Mouse (Mus musculus) cerebellum, adult 9-11 months (tissue): Measurements from ENCODE around the gene Rflnb.

Source experiments
- DNase-seq: peaks from one replicate; pipeline ENCODE4 v3.0.0; 2022

Gene Rflnb

DNA sequence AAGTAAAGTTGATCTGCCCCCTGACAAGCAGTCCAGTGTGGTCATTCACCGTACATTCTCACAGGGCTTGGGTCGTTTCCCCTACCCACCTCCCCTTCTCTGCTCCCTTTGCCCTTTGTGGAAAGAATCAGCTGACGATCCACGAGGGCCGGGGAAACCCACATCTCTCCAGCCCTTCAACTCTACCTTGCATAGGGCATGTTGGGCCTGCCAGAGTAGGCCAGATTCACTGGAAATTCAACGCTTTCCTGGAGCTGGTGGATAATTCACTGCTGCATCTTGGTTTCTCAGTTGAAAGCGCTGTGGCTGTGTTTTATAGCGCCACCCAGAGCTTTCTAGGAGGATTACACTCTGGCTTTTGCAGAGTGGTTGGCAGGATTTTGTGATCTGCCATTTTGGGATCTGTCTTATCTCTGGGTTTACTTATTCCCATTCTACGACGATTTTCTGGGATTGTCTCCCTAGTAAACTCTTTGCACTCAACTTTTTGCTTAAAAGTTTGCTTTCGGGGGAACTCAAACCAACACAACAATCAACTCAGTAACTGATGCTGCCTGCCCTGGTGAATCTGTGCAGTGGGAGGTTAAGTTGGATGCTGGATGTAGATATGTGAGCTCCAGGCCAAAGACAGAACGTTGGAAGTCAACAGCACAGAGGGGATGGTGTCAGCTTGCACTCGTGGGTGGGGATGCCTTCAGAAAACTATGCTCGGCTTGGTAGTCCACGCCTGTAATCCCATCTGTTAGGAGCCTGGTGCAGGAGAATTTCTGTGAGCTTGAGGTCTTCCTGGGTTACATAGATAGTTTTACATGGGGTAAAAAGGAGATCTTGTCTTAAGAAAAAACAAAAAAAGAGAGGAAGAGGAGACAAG is 36.4 kb downstream of the Rflnb start:
- DNase-seq = no peak

DNA sequence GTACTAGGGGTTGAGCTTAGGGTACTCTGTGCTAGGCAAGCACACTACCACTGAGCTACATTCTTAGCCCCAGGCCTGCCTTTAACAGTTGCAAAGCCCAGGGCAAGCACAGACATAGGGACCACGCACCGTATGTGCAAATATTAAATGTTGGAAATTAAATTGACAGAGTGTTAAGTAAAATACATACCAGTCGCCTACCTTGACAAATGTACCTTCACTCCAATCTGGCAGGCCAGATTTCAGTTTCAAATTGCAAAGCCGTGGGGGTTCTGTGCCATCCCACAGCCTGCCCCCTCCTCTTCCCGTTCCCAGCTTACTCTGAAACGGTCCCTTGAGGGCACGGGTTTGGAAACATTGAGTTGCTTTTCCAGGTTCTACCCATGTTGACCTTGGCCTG is 41.6 kb downstream of the Rflnb start:
- no peak for DNase-seq

DNA sequence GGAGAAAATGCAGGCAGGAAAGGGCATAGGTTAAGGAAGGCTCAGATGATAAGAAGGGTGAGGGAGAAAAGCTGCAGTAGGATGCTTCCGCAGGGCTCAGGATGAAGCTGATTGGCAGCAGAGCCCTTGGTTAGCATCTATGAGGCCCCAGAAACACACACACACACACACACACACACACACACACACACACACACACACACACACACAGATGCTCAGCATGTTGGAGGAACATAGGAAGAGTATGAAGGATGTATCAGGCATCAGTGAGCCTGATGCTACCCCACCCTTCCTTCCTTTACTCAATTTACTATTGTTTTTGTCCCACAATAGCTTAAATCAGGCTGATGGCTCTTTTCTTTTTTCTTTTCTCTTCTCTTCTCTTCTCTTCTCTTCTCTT is 43.0 kb downstream of the Rflnb start:
- no peak for DNase-seq

DNA sequence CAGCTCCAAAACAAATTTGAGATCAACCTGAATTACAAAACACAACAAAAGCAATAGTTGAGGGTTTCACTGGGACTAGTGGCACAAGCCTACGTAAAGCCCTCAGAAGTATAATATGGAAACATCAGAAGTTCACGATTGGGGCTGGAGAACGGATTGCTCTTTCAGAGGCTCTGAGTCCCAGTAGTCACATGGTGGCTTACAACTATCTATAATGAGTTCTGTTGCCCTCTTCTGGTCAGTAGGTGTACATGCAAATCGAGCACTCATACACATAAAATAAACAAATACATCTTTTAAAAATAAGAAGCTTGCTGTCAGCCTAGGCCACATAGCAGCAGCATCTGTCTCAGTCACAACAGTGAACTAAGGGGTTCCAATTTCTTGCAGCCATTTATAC is 44.4 kb downstream of the Rflnb start:
- no peak for DNase-seq

DNA sequence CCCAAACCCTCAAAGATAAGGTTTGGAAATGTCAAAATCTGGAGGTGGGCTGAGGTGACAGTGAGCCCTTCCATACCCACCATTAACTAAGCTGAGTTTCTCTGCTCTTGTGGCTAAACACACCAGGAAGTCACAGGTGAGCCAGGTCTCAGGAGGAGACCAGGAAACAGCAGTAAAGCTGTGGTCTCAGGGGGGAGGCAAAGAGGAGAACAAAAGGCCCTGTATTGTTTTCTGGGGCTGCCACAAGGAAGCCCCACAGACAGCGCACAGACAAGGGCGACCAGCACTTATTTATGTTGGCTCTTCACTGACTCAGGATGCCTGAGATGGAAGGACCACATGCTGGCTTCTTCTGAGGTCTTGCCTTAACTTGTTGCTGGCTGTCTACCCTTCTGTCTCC is 47.2 kb downstream of the Rflnb start:
- no peak for DNase-seq

DNA sequence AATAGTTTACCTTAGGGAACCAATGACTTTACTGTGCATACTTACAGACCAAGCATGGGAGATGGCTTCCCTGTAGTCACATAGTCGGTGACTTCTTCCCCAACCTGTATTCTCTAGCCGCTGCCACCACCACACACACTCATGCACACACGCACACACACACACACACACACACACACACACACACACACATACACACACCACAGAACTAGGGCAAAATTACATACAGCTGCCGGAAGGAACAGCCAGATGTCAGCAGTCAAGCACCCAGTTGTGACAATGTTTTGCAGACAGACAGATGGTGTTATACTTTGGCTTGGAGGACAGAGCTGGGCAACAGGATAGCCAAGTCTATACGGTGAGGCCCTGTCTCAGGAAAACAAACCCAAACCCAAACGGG is 49.5 kb downstream of the Rflnb start:
- no peak for DNase-seq

DNA sequence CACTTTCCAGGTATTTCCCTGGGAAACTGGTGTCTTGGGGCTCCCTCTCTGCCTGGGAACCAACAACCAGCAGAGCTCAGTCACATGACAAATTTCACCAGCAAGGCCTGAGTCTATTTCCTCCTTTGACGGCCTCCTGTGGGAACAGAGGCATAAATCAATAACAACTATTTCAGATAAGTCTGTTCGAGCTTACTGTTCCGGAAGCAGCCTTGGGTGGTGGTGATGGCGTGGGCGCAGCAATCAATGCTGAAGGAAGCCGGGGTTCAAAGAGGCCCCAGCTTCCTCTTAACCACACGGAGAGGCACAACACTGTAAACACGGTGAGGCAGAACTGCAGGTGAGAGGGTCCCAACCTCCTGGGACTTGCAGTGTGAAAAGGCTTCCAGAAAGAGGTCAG is 50.8 kb downstream of the Rflnb start:
- DNase-seq = no peak

DNA sequence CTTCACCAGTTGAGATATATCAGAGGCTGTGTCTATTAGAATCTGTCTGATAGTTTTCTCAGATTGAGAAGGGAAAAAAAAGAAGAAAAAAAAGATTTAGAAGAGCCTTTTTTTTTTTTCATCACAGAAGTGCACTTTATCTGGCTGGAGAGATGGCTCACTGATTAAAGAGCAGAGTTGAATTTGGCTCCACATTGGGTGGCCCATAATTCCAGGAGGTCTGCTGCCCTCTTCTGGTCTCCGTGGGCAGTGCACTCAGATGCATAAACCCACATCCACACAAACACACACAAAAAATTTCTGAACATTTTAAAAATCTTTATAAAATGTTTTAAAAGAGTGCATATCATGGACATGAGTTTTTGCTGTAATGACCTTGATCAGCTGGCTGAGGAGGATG is 53.6 kb downstream of the Rflnb start:
- DNase-seq = no peak

DNA sequence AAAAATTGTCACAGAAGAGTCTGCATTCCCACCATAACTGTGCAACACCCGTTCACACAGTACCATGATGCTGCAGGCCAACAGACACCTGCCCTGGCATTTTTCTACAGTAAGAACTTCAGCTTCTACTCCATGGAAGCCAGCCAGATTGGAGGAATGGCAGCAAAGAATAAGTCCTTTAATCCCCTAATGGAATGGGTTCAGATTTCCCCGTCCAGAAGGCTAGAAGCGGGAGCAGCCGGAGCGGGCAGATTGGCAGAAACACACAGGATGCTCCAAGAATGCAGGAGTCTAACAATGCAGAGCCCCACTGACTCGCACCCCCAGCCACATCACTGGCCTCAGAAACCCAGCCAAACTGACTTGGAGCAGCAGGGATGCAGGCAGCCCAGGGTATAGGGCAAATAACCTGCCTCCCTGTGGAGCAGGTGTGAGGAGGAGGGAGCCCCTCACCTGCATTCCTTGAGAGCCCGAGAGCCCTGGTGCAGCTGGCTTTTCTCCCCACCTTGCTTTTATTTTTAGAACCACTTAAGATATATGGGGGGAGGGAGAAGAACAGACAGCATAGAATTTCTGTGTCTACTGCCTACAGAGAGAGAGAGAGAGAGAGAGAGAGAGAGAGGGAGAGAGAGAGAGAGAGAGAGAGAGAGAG is 54.5 kb downstream of the Rflnb start:
- DNase-seq = no peak

DNA sequence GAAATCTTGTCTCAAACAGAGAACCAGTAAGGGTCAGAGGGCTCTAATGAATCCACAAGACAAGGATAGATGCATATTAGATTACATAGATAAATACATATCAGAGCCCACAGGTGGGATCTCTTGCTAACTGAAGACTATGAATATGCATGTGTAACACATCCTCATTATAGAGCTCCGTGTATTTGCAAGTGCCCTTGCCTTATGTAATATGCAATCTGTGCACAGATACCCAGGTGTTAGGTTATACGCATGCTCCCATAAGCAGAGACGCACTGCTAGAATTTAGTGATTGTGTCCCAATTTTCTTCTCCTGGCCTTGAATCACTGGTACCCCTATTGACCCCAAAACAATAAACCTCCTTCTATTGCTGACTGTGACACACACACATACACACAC is 55.4 kb downstream of the Rflnb start:
- DNase-seq = no peak

DNA sequence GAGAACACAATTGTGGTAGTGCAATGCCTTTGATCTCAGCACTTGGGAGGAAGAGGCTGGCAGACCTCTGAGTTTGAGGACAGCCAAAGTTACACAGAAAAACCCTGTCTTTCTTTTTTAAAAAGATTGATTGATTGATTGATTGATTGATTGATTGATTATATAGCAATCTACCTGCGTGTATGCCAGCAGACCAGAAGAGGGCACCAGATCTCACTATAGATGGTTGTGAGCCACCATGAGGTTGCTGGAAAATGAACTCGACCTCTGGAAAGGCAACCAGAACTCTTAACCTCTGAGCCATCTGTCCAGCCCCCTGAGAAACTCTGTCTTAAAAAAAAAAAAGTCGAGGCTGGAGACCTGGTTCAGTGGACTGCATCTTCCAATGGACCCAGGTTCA is 57.0 kb downstream of the Rflnb start:
- no peak for DNase-seq
